Mouse (Mus musculus) embryonic facial prominence, embryonic 14.5 days (tissue): Measurements from ENCODE around the gene Alg9. TPM values are rescaled to one million over a fixed set of nuclear protein-coding genes. Genes with fewer than 3 reads are reported as not detected.
"Not testable (repeated sequence)": the region's sequence is repeated elsewhere in the genome, so short reads cannot be mapped to it uniquely, and the experiment has no call there.

Experiments
- ATAC-seq: fragments of 200-750 bp; cut with Nextera tagmentation; 2 replicates; pipeline ENCODE4 v1.8.0; 2017; ENCODE audit warnings: low read depth, moderate number of reproducible peaks, moderate TSS enrichment
- DNase-seq: peaks from one replicate; pipeline ENCODE4 v3.0.0-alpha.2; 2015; ENCODE audit warnings: low spot score
- H3K27ac ChIP-seq: fragments of 300-500 bp; sonication (generic); replicated peaks from 2 replicates; pipeline ENCODE4 v1.5.1; 2014; ENCODE audit warnings: low read depth, mild to moderate bottlenecking, low read length, moderate library complexity
- H3K27me3 ChIP-seq: fragments of 300-500 bp; sonication (generic); replicated peaks from 2 replicates; pipeline ENCODE4 v1.6.1; 2014; ENCODE audit warnings: low read length; ENCODE audit not compliant: control insufficient read depth, insufficient read depth
- H3K36me3 ChIP-seq: fragments of 300-500 bp; sonication (generic); 2 replicates; pipeline ENCODE4 v1.6.1; 2014; ENCODE audit warnings: low read length, mixed read lengths; ENCODE audit not compliant: control insufficient read depth, insufficient read depth
- H3K4me1 ChIP-seq: fragments of 300-500 bp; sonication (generic); 2 replicates; pipeline ENCODE4 v1.6.1; 2014; ENCODE audit warnings: antibody characterized with exemption, low read length; ENCODE audit not compliant: control insufficient read depth, insufficient read depth
- H3K4me2 ChIP-seq: fragments of 300-500 bp; sonication (generic); 2 replicates; pipeline ENCODE4 v1.6.1; 2014; ENCODE audit warnings: low read depth, mild to moderate bottlenecking, low read length, moderate library complexity, mixed read lengths
- H3K4me3 ChIP-seq: fragments of 300-500 bp; sonication (generic); 2 replicates; pipeline ENCODE4 v1.5.1; 2014; ENCODE audit warnings: low read depth, mild to moderate bottlenecking, low read length
- H3K9ac ChIP-seq: fragments of 300-500 bp; sonication (generic); 2 replicates; pipeline ENCODE4 v1.6.1; 2014; ENCODE audit warnings: low read depth, mild to moderate bottlenecking, low read length, moderate library complexity, mixed read lengths
- H3K9me3 ChIP-seq: fragments of 300-500 bp; sonication (generic); 2 replicates; pipeline ENCODE4 v1.6.1; 2016; ENCODE audit warnings: low read length; ENCODE audit not compliant: control insufficient read depth
- WGBS: fragments of 180-500 bp; shearing (Covaris S2); extraction: QIAGEN DNeasy Blood & Tissue Kit; methylation state at CpG from one replicate; pipeline ENCODE4 v1.1.7; 2014; 5-methylcytosine and 5-hydroxymethylcytosine counted together
- polyA plus RNA-seq: library from polyadenylated mRNA; unstranded; fragments of >200 nt; fragmentation: Nextera tagmentation; extraction: Ambion mirVana; gene quantifications from 2 replicates; pipeline ENCODE4 v1.2.1, GENCODE M21; 2014

Gene Alg9
- polyA plus RNA-seq, 1 experiment from 2014 or later = 35.7 TPM

GRCm38 (mm10) chr9:50832582-50832981, 57.8 kb downstream of the Alg9 start:
- not testable (repeated sequence) for H3K27me3 ChIP-seq, H3K4me2 ChIP-seq, H3K4me3 ChIP-seq, H3K9ac ChIP-seq, DNase-seq, ATAC-seq, H3K9me3 ChIP-seq, H3K27ac ChIP-seq, H3K4me1 ChIP-seq
- H3K36me3 ChIP-seq = peaks cover 22% of the 10 kb centered on the region
- WGBS = 76% methylated on average over 2 of the region's 2 CpGs

GRCm38 (mm10) chr9:50833786-50834185, 59.0 kb downstream of the Alg9 start:
- H3K4me3 ChIP-seq = no peak overlapping the region
- H3K9ac ChIP-seq = no peak overlapping the region
- H3K27ac ChIP-seq = no peak overlapping the region
- H3K4me1 ChIP-seq = no peaks in the 10 kb centered on the region
- WGBS = 86% methylated on average over 8 of the region's 8 CpGs
- no peaks in the 10 kb centered on the region for H3K27me3 ChIP-seq
- DNase-seq (no peak), ATAC-seq (no peak)
- H3K36me3 ChIP-seq = peaks cover 22% of the 10 kb centered on the region; the same call in 1 of the 2 replicates
- H3K4me2 ChIP-seq = no peak overlapping the region
- H3K9me3 ChIP-seq = no peaks in the 10 kb centered on the region

GRCm38 (mm10) chr9:50835068-50835705, 60.4 kb downstream of the Alg9 start:
- Histone ChIP-seq H3K27ac (no peak overlapping the region), H3K4me3 (no peak overlapping the region), H3K4me2 (no peak overlapping the region), H3K4me1 (no peaks in the 10 kb centered on the region), H3K9ac (no peak overlapping the region), H3K36me3 (peaks cover 24% of the 10 kb centered on the region; the same call in 1 of the 2 replicates), H3K27me3 (no peaks in the 10 kb centered on the region), H3K9me3 (no peaks in the 10 kb centered on the region)
- DNase-seq (no peak), ATAC-seq (no peak)
- 86% methylated on average over 10 of the region's 10 CpGs for WGBS

- Histone ChIP-seq H3K4me2 (no peak overlapping the region), H3K4me1 (no peaks in the 10 kb centered on the region), H3K9me3 (no peaks in the 10 kb centered on the region), H3K9ac (no peak overlapping the region), H3K27ac (no peak overlapping the region), H3K36me3 (peaks cover 24% of the 10 kb centered on the region; the same call in 1 of the 2 replicates), H3K4me3 (no peak overlapping the region), H3K27me3 (no peaks in the 10 kb centered on the region)
- WGBS = 82% methylated on average over 4 of the region's 4 CpGs
- DNase-seq (no peak), ATAC-seq (no peak)
Measured at GRCm38 (mm10) chr9:50836097-50836496, 61.3 kb downstream of the Alg9 start.

GRCm38 (mm10) chr9:50841079-50841789, 66.4 kb downstream of the Alg9 start:
- H3K4me2 ChIP-seq = no peak overlapping the region
- WGBS = 85% methylated on average over 13 of the region's 13 CpGs
- no peaks in the 10 kb centered on the region for H3K9me3 ChIP-seq
- H3K4me3 ChIP-seq = no peak overlapping the region
- ATAC-seq = no peak
- H3K27ac ChIP-seq = no peak overlapping the region
- H3K9ac ChIP-seq = no peak overlapping the region
- peaks cover 35% of the 10 kb centered on the region for H3K36me3 ChIP-seq
- H3K4me1 ChIP-seq = no peaks in the 10 kb centered on the region
- DNase-seq = no peak
- no peaks in the 10 kb centered on the region for H3K27me3 ChIP-seq

GRCm38 (mm10) chr9:50845081-50845480, 70.3 kb downstream of the Alg9 start, which contains the start of gene Ppp2r1b:
TSS of gene Ppp2r1b (plus strand) at chr9:50845301.
- no peak for DNase-seq
- no peaks in the 10 kb centered on the region for H3K9me3 ChIP-seq
- no peak within 1 kb of the TSS for H3K4me3 ChIP-seq
- no peaks in the 10 kb centered on the region for H3K27me3 ChIP-seq
- peaks cover 5% of the 10 kb centered on the region for H3K4me1 ChIP-seq
- peaks cover 27% of the 10 kb centered on the region for H3K36me3 ChIP-seq
- no peak within 1 kb of the TSS for H3K27ac ChIP-seq
- ATAC-seq = no peak
- H3K4me2 ChIP-seq = no peak within 1 kb of the TSS
- 87% methylated on average over 3 of the region's 3 CpGs for WGBS
- H3K9ac ChIP-seq = no peak within 1 kb of the TSS

GRCm38 (mm10) chr9:50845547-50845946, 70.7 kb downstream of the Alg9 start:
- Histone ChIP-seq H3K4me2 (no peak overlapping the region), H3K9me3 (no peaks in the 10 kb centered on the region), H3K36me3 (peaks cover 27% of the 10 kb centered on the region), H3K4me1 (peaks cover 9% of the 10 kb centered on the region), H3K27ac (no peak overlapping the region), H3K27me3 (no peaks in the 10 kb centered on the region), H3K4me3 (no peak overlapping the region), H3K9ac (no peak overlapping the region)
- DNase-seq = no peak
- ATAC-seq = no peak
- 59% methylated on average over 9 of the region's 9 CpGs for WGBS

- Histone ChIP-seq H3K36me3 (peaks cover 21% of the 10 kb centered on the region), H3K4me2 (no peak overlapping the region), H3K4me1 (peaks cover 15% of the 10 kb centered on the region), H3K9ac (no peak overlapping the region), H3K27me3 (no peaks in the 10 kb centered on the region), H3K4me3 (no peak overlapping the region), H3K9me3 (no peaks in the 10 kb centered on the region), H3K27ac (no peak overlapping the region)
- DNase-seq = no peak
- 82% methylated on average over 6 of the region's 6 CpGs for WGBS
- ATAC-seq = no peak
Measured at GRCm38 (mm10) chr9:50847133-50847532, 72.3 kb downstream of the Alg9 start.
